Mouse (Mus musculus) 3134 (cell line): ENCODE results near the gene Dhx8.

Experiments
- DNase-seq: peaks from one replicate; pipeline ENCODE4 v3.0.0-alpha.2; 2011; ENCODE audit warnings: low spot score; ENCODE audit not compliant: insufficient read length; ENCODE audit errors: extremely low read depth

The Dhx8 gene

DNA sequence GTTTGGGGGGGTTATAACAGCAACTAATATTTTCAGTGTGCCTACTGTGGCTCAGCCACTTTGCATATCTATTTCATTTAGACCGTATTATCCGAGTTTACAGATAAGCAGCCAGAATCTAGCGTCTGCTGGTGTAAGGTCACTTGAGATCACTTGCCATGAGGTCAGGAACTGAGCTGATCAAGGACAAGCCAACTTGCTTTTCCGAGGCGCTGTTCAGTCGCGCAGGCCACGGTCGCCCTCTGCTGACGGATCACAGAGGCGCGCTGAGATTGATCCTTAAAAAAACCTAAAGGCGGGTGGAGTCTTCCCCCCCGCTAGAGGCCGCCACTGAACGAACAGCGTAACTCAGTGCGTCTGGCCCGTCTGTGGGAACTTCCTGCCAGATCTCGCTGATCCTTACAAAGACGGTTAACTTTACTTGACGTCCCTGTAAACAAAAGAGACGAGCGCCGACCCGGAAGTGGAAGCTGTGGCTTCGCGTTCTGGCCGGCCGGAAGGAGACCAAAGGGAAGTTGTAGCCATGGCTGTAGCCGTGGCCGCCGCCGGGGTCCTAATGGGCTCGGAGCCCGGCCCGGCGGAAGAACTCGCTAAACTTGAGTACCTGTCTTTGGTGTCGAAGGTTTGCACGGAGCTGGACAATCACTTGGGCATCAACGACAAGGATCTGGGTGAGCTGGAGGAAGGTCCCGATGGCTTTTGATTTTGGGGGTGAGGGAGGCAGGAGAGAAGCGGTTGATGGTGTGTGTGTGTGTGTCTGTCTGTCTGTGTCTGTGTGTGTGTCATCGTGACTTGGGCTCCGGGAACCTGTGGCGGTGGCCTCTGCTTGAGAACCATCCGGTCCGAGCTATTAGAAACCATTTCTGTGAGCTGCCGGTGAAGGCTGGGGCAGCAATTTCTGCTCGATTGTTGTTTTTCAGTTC is at the start of gene Dhx8:
Gene Dhx8, plus strand, starts transcription at position 402 of the 923 bp plus-strand sequence.
- DNase-seq = peak; percentile 97

DNA sequence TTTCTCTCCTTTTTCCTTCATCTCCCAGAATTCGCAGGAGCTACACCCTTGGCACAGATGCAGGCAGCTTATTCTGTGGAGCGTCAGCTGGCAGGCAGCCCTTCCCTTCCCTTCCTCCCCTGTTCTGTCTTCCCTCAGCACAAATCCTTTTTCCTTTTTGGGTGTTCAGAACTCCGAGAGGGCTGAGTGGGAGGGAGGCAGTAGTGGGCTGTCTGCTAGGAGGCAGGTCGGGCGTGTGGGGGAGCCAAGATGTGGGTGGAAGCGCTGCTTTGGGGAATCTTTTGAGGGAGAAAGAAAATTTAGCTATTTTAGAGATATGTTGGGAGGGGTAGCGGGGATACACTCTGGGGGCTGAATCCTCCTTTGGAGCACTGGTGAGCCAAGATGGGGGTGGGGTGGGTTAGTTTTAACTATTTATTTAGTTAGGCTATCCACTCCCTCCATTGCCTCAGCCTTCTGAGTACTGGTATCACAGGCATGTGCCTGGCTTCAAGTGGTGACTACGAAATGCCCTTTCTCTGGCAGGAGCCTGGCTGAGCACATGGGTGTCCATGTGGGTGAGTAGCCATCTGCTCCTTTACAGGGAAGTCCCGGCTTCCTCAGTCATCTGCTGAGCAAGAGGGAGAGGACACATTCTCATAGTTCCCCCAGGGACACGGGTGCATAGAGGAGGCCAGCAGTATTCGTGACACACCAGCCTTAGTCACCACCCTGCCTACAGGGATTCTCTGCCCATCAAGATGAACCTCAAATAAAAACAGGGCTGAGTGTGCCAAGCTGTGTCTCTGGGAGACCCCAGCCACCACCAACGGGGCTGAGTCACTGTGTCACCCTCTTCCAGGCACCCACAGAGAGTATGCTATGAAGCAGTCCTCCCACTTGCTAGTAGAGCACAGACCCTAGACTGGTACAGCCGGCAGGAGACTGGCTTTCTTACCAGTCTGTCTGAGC is 45.1 kb upstream of the Dhx8 start:
- DNase-seq = peak; percentile 87

- DNase-seq = no peak
These were observed 43.0 kb upstream of the Dhx8 start for GRCm38 (mm10) chr11:101689701-101690113.

DNA sequence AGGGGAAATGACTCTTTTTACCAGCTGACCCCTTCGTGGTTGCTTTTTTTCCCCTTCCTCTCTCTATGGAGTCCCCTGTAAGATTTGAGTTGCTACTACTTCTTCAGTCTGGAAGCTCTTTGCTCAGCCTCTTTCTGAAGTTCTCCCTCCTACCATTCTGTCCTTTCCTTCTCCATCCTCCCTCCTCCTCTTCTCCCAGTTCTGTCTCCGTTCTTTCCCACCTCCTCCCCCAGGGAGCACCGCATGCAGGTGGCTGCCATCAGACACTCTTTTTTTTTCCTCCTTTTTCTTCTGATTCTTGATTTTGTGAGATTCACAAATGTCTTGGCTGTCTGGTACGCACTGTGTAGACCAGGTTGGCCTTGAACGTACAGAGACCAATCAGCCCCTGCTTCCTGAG is 42.4 kb upstream of the Dhx8 start:
- no peak for DNase-seq

- no peak for DNase-seq
These were observed 36.6 kb upstream of the Dhx8 start for GRCm38 (mm10) chr11:101695906-101696661.

GRCm38 (mm10) chr11:101697156-101697861 is 35.4 kb upstream of the Dhx8 start:
- no peak for DNase-seq

DNA sequence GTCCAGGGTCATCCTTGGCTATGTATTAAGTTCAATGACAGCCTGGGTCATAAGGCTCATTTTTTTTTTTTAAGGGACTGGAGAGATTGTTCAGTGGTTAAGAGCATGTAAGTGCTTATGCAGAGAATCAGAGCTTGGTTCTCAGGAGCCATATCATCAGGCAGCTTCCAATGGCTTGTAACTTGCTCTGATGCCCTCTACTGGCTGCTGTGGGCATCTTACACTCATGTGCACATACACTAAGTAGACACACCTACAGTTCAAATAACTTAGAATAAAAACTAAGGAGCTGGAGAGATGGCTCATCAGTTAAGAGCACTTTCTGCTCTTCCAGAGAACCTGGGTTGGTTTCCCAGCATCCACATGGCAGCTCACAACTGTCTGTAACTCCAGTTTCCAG is 34.6 kb upstream of the Dhx8 start:
- DNase-seq = no peak

- no peak for DNase-seq
These were observed 33.2 kb upstream of the Dhx8 start for GRCm38 (mm10) chr11:101699556-101699955.

GRCm38 (mm10) chr11:101699991-101700390 is 32.7 kb upstream of the Dhx8 start:
- no peak for DNase-seq

DNA sequence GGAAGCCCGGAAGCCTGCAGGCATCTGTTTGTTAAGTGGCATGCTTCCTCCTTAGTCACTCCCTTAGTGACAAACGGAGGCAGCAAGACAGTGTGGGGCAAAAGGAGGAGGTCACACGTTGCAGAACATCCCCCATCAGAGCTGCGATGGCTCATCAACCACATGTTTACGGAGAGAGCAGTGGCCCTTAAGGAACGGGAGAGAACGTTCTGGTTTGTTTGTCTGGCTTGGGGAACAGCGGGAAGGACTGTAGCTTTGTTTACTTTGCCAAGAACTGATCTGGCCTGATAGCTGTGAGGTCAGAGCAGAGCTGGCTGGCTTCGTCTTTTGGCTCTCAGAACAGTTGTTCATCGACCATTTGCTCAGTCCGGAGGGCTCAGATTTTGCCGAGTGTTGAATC is 32.3 kb upstream of the Dhx8 start:
- peak; percentile 74 for DNase-seq

GRCm38 (mm10) chr11:101704081-101704480 is 28.6 kb upstream of the Dhx8 start:
- DNase-seq = no peak

GRCm38 (mm10) chr11:101706764-101707448 is 25.8 kb upstream of the Dhx8 start:
- no peak for DNase-seq

DNA sequence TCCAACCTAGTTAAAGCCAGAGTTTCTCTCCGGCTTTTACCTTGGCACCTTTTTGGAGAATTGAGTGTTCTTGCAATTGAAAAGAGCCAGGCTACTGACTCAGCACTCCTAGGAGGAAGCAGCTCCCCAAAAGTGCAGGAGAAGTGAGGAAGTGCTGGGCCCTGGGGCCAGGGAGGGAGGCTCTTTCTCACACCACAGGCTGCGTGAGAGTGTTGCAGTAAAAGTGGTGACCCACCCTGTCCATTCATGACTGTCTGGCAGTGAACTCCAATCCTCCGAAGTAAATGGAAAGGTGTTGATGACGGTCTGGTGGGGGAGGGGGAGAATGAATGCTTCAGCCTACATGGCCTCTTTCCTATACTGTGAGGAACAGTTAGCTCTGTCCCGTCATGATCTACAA is 24.2 kb upstream of the Dhx8 start:
- no peak for DNase-seq

- DNase-seq = no peak
These were observed 19.9 kb upstream of the Dhx8 start for GRCm38 (mm10) chr11:101712811-101713210.

DNA sequence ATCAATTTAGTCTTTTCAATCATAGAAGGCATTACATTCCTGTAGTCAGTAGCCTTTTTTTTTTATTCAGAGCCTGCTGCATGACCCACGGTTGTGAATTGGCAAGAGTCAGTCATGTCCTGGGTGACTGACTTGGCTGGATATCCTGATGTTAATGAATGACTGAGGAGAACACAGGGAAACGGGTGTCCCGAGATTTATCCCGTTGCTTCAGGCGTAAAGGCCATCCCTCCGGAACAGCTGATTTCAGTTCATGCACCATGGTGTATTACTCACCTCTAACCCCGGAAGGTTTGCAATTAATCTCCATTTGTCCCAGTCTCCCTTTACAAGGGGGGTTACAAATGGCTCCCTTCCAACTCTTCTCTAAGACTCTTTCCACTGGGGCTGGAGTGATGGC is 18.7 kb upstream of the Dhx8 start:
- no peak for DNase-seq

DNA sequence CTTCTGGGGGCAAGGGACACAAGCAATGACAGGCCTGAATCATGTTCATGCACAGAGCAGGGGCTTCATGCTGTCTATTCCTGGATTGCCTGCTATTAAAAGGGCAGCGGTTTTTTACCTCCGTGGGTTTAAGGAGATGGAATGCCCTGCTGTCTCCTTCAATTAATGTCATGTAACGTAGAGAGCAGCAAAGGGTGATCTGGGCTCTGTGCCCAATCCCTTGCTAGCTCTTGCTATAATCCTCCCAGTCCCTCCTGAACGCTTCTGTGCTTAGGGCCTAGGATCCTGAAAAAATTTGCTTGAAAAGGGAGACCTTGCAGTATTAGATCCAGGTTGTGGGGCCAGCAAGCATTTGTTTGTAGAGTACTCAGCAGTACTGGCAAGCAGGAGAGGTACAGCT is 14.4 kb upstream of the Dhx8 start:
- no peak for DNase-seq

DNA sequence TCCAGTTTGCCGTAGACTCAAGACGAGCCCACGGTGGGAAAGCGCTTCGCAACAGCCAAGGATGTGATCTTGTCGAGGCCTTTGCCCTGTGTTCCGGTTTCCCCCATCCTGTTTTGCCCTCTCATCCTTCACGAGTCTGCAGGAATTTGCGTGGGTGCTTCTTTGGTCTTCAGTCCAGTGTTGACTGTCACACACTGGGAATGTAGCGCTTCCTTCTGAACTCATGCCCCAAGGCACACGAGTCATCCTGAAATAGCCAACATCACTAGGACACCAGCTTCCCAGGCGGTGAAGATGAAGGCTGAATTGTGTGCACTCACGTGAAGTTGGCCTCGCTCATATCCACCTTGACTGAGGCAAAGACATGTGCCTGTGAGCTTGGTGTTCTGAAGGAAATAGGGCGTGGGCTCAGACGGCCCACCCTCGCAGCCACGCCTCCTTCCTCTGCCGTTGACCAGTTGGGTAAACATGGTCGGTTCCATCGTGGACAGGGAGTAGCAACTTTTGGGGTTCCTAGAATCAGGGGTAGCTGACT is 12.7 kb upstream of the Dhx8 start:
- DNase-seq = peak; percentile 15

- no peak for DNase-seq
These were observed 7.7 kb upstream of the Dhx8 start for GRCm38 (mm10) chr11:101725043-101725442.

- no peak for DNase-seq
These were observed 6.0 kb upstream of the Dhx8 start for GRCm38 (mm10) chr11:101726765-101727164.
